Mouse (Mus musculus): ENCODE results near the gene Dlg4. TPM values are rescaled to one million over a fixed set of nuclear protein-coding genes. Genes with fewer than 3 reads are reported as not detected.
A peak's percentile ranks its signal among the peaks of the same experiment; 100 is the strongest.

Dlg4 gene
- total and polyA plus RNA-seq, 3 experiments = 6.5 to 24.7 TPM; not detected in 1

DNA sequence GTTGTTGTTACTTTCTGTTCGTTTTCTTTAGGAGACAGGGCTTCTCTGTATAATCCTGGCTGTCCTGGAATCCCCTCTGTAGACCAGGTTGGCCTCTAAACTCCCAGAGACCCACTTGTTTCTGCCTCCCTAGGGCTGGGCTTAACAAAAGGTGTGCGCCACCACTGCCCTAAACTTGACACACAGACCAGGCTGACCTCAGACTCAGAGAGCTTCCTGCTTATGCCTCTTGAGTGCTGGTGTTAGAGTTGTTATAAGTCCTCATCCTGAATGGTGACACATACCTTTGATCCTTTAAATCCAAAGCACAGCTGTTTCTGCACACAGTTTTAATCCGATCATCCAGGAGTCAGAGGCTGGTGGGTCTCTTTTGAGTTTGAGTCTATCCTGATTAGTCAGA is 23.8 kb upstream of the Dlg4 start:
- Histone ChIP-seq H3K9ac (ENCODE audit: control insufficient read depth, low read depth, low read length, poor library complexity, severe bottlenecking) (no peak overlapping the region; the same call in 1 of the 2 replicates), H3K79me2 (ENCODE audit: control insufficient read depth, insufficient read depth, low read length, poor library complexity) (peaks cover 31% of the 10 kb centered on the region), H3K27me3 (ENCODE audit: control insufficient read depth in 1 of 2, insufficient read depth in 2 of 2, low read length in 2 of 2) (no peaks in the 10 kb centered on the region), H3K36me3 (ENCODE audit: control insufficient read depth in 1 of 2, insufficient read depth in 2 of 2, low read length in 2 of 2) (peaks cover 4 to 22% of the 10 kb centered on the region in 2 experiments; a peak in 3 of 4 replicates), H3K27ac (ENCODE audit: control insufficient read depth, low read depth, low read length) (no peak overlapping the region), H3K9me3 (replicated peaks; ENCODE audit: insufficient read depth, low read length) (no peaks in the 10 kb centered on the region), H3K4me3 (ENCODE audit: control insufficient read depth in 1 of 2, insufficient read depth in 1 of 2, low read depth in 2 of 2, low read length in 2 of 2) (no peak overlapping the region), H3K4me1 (ENCODE audit: control insufficient read depth in 1 of 2, insufficient read depth in 2 of 2, low read length in 2 of 2) (peaks cover 5 to 20% of the 10 kb centered on the region in 2 experiments)
- TF ChIP-seq NELFE (IDR thresholded peaks at IDR 0.05; ENCODE audit: low read depth, low read length) (no peak), ZMIZ1 (IDR thresholded peaks at IDR 0.05; ENCODE audit: low read depth, low read length) (no peak), USF1 (IDR thresholded peaks at IDR 0.05; ENCODE audit: low read depth, low read length) (no peak), EP300 (IDR thresholded peaks at IDR 0.05; ENCODE audit: low read depth in 1 of 2, low read length in 2 of 2) (no peak), SMC3 (IDR thresholded peaks at IDR 0.05; ENCODE audit: low read depth, low read length) (no peak), MEF2A (IDR thresholded peaks at IDR 0.05; ENCODE audit: extremely low read depth, insufficient replicate concordance, low read depth, low read length, poor library complexity, severe bottlenecking) (no peak), TCF12 (IDR thresholded peaks at IDR 0.05; ENCODE audit: low read depth, low read length) (no peak), ZNF384 (IDR thresholded peaks at IDR 0.05; ENCODE audit: low read depth, low read length) (no peak), ELF1 (IDR thresholded peaks at IDR 0.05; ENCODE audit: low read depth, low read length) (no peak), ZC3H11A (IDR thresholded peaks at IDR 0.05; ENCODE audit: low read depth, low read length) (no peak), POLR2A (IDR thresholded peaks at IDR 0.05; ENCODE audit: control insufficient read depth in 1 of 2, insufficient read depth in 1 of 2, low read depth in 1 of 2, low read length in 2 of 2, poor library complexity in 1 of 2) (no peak), BHLHE40 (IDR thresholded peaks at IDR 0.05; ENCODE audit: borderline replicate concordance, low read depth, low read length) (no peak), TAL1 (IDR thresholded peaks at IDR 0.05; ENCODE audit: low read length) (no peak), RCOR1 (IDR thresholded peaks at IDR 0.05; ENCODE audit: low read depth, low read length) (no peak), POLR2AphosphoS2 (IDR thresholded peaks at IDR 0.05; ENCODE audit: low read length) (no peak), JUND (IDR thresholded peaks at IDR 0.05; ENCODE audit: low read depth, low read length) (no peak), POLR2AphosphoS5 (IDR thresholded peaks at IDR 0.05; ENCODE audit: borderline replicate concordance, low read depth, low read length) (no peak), GATA1 (IDR thresholded peaks at IDR 0.05; ENCODE audit: low read depth, low read length) (no peak), GABPA (IDR thresholded peaks at IDR 0.05; ENCODE audit: low read depth, low read length) (no peak), CHD1 (IDR thresholded peaks at IDR 0.05; ENCODE audit: low read depth, low read length) (no peak)
- no peak for DNase-seq (ENCODE audit: low read depth, low spot score)

DNA sequence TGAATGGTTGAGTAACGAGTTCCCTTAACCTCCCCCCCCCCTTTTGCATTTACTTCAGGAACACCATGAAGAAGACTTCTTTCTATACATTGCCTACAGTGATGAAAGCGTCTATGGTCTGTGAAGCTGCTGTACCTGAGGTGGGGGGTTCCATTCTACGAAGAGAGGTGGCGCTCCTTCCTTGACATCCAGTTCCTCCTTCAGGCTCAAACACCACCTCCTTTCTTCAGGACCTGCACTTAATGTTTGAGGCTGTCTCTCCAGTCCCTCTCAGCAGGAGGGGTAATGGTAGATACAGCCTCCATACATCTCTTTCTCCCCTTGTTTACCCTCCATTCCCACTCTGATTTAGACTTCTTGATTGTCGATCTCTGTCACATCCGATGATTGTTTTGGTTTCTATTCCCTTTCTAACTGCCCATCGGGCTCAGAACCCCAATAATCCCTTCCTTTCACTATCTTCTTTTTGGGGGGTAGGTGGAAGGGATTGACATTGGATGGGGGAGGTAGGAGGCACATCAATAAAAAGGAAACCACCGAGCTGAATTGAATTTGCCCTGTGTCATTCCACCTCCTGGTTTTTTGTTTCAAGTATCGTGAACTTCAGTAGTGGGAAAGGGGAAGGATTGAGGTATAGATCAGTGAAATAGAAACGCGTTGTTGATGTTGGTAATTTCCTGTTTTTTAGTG is 22.2 kb upstream of the Dlg4 start:
- Histone ChIP-seq H3K9me3 (replicated peaks; ENCODE audit: insufficient read depth, low read length) (no peaks in the 10 kb centered on the region), H3K27ac (ENCODE audit: control insufficient read depth, low read depth, low read length) (no peak overlapping the region), H3K79me2 (ENCODE audit: control insufficient read depth, insufficient read depth, low read length, poor library complexity) (peaks cover 31% of the 10 kb centered on the region), H3K36me3 (ENCODE audit: control insufficient read depth in 1 of 2, insufficient read depth in 2 of 2, low read length in 2 of 2) (peaks cover 7 to 39% of the 10 kb centered on the region in 2 experiments), H3K4me1 (ENCODE audit: control insufficient read depth in 1 of 2, insufficient read depth in 2 of 2, low read length in 2 of 2) (peaks cover 8 to 34% of the 10 kb centered on the region in 2 experiments), H3K9ac (ENCODE audit: control insufficient read depth, low read depth, low read length, poor library complexity, severe bottlenecking) (no peak overlapping the region), H3K4me3 (ENCODE audit: control insufficient read depth in 1 of 2, insufficient read depth in 1 of 2, low read depth in 2 of 2, low read length in 2 of 2) (peak overlapping the region in 1 of 2 experiments; percentile 22; a peak in 1 of 4 replicates), H3K27me3 (ENCODE audit: control insufficient read depth in 1 of 2, insufficient read depth in 2 of 2, low read length in 2 of 2) (no peaks in the 10 kb centered on the region)
- TF ChIP-seq ZC3H11A (IDR thresholded peaks at IDR 0.05; ENCODE audit: low read depth, low read length) = no peak
- TF ChIP-seq JUND (IDR thresholded peaks at IDR 0.05; ENCODE audit: low read depth, low read length) = no peak
- TF ChIP-seq CTCF (IDR thresholded peaks at IDR 0.05 in 2 of 3, conservative IDR thresholded peaks at IDR 0.05 in 1 of 3; ENCODE audit: control insufficient read depth in 1 of 3, insufficient read depth in 1 of 3, low read depth in 2 of 3, low read length in 3 of 3, poor library complexity in 1 of 3, severe bottlenecking in 1 of 3) = peak in 1 of 3 experiments; percentile 4; a peak in 1 of 6 replicates
- TF ChIP-seq E2F4 (IDR thresholded peaks at IDR 0.05; ENCODE audit: borderline replicate concordance, low read depth, low read length) = no peak
- TF ChIP-seq ZMIZ1 (IDR thresholded peaks at IDR 0.05; ENCODE audit: low read depth, low read length) = 0 out of 2 replicates have a peak, but pooled peaks have one; percentile 39
- DNase-seq (ENCODE audit: low read depth, low spot score) = no peak

Data from MEL (cell line).